Mouse (Mus musculus) limb, embryonic 14.5 days (tissue): ENCODE data around the gene Tmprss9. TPM values are rescaled to one million over a fixed set of nuclear protein-coding genes. Genes with fewer than 3 reads are reported as not detected.
A peak's percentile ranks its signal among the peaks of the same experiment; 100 is the strongest.
"Not testable (repeated sequence)": the region's sequence is repeated elsewhere in the genome, so short reads cannot be mapped to it uniquely, and the experiment has no call there.

Experiments
- ATAC-seq: fragments of 200-750 bp; cut with Nextera tagmentation; 2 replicates; pipeline ENCODE4 v1.8.0; 2017; ENCODE audit warnings: low read depth, moderate number of reproducible peaks, moderate TSS enrichment; ENCODE audit not compliant: low FRiP score
- DNase-seq: peaks from one replicate; pipeline ENCODE4 v3.0.0-alpha.2; 2015; ENCODE audit warnings: low spot score
- H3K27ac ChIP-seq: fragments of 300-500 bp; sonication (generic); replicated peaks from 2 replicates; pipeline ENCODE4 v1.5.1; 2014; ENCODE audit warnings: low read depth, mild to moderate bottlenecking, low read length, moderate library complexity, mixed read lengths
- H3K27me3 ChIP-seq: fragments of 300-500 bp; sonication (generic); 2 replicates; pipeline ENCODE4 v1.6.1; 2014; ENCODE audit warnings: low read length, mixed read lengths; ENCODE audit not compliant: control insufficient read depth, insufficient read depth
- H3K36me3 ChIP-seq: fragments of 300-500 bp; sonication (generic); 2 replicates; pipeline ENCODE4 v1.6.1; 2014; ENCODE audit warnings: mild to moderate bottlenecking, low read length, moderate library complexity, mixed read lengths; ENCODE audit not compliant: control insufficient read depth, insufficient read depth
- H3K4me1 ChIP-seq: fragments of 300-500 bp; sonication (generic); 2 replicates; pipeline ENCODE4 v1.6.1; 2014; ENCODE audit warnings: antibody characterized with exemption, low read length, mixed read lengths; ENCODE audit not compliant: control insufficient read depth, insufficient read depth
- H3K4me2 ChIP-seq: fragments of 300-500 bp; sonication (generic); replicated peaks from 2 replicates; pipeline ENCODE4 v1.6.1; 2014; ENCODE audit warnings: low read depth, mild to moderate bottlenecking, low read length, moderate library complexity; ENCODE audit not compliant: severe bottlenecking
- H3K4me3 ChIP-seq: fragments of 300-500 bp; sonication (generic); replicated peaks from 2 replicates; pipeline ENCODE4 v1.5.1; 2014; ENCODE audit warnings: low read length
- H3K9ac ChIP-seq: fragments of 300-500 bp; sonication (generic); 2 replicates; pipeline ENCODE4 v1.6.1; 2014; ENCODE audit warnings: mild to moderate bottlenecking, low read depth, low read length, moderate library complexity; ENCODE audit not compliant: severe bottlenecking
- H3K9me3 ChIP-seq: fragments of 300-500 bp; sonication (generic); 2 replicates; pipeline ENCODE4 v1.6.1; 2016; ENCODE audit warnings: low read length; ENCODE audit not compliant: control insufficient read depth
- POLR2A ChIP-seq: fragments of 200-500 bp; IDR thresholded peaks from 2 replicates; pipeline ENCODE4 v1.8.0; 2012; ENCODE audit warnings: inconsistent platforms, mild to moderate bottlenecking, moderate library complexity, borderline replicate concordance; ENCODE audit not compliant: insufficient read depth, insufficient read length; ENCODE audit errors: extremely low read depth
- WGBS: fragments of 180-500 bp; shearing (Covaris S2); extraction: QIAGEN DNeasy Blood & Tissue Kit; methylation state at CpG from one replicate; pipeline ENCODE4 v1.1.7; 2014; 5-methylcytosine and 5-hydroxymethylcytosine counted together
- polyA plus RNA-seq, 2 experiments: library from polyadenylated mRNA; depleted of rRNA in 1 of 2; stranded (reverse) in 1 of 2; unstranded in 1 of 2; fragments of >200 nt; fragmentation: Nextera tagmentation in 1 of 2; extraction: Ambion mirVana in 1 of 2; gene quantifications; 2 replicates each; pipeline versions ENCODE4 v1.2.1 to v1.2.3; 2012 to 2014

The Tmprss9 gene
- polyA plus RNA-seq, 2 experiments, result 0.04 to 0.10 TPM

GRCm38 (mm10) chr10:80824827-80825226 is 46.8 kb upstream of the Tmprss9 start:
- H3K4me3 ChIP-seq, result no peak overlapping the region
- no peaks in the 10 kb centered on the region for H3K9me3 ChIP-seq
- H3K4me2 ChIP-seq, result no peak overlapping the region
- peaks cover 9% of the 10 kb centered on the region for H3K4me1 ChIP-seq
- H3K27ac ChIP-seq, result no peak overlapping the region
- WGBS, result 86% methylated on average over 2 of the region's 2 CpGs
- TF ChIP-seq POLR2A, result no peak
- peaks cover 13% of the 10 kb centered on the region for H3K36me3 ChIP-seq
- DNase-seq (no peak), ATAC-seq (no peak)
- no peaks in the 10 kb centered on the region for H3K27me3 ChIP-seq
- H3K9ac ChIP-seq, result no peak overlapping the region

GRCm38 (mm10) chr10:80826151-80827062 is 45.2 kb upstream of the Tmprss9 start, which contains the start of gene Oaz1:
TSS of gene Oaz1 (plus strand) at chr10:80826656.
- Histone ChIP-seq H3K9ac (peak within 1 kb of the TSS; percentile 92), H3K4me3 (peak within 1 kb of the TSS; percentile 66), H3K4me1 (peaks cover 9% of the 10 kb centered on the region), H3K4me2 (peak within 1 kb of the TSS; percentile 93), H3K36me3 (peaks cover 24% of the 10 kb centered on the region), H3K27me3 (no peaks in the 10 kb centered on the region), H3K27ac (peak within 1 kb of the TSS; percentile 86), H3K9me3 (no peaks in the 10 kb centered on the region)
- under 1% methylated on average over 68 of the region's 82 CpGs for WGBS
- ATAC-seq (peak; percentile 97), DNase-seq (peak; percentile 100)
- TF ChIP-seq POLR2A, result peak; percentile 77; the same call in 1 of the 2 replicates

GRCm38 (mm10) chr10:80827063-80827869 is 44.4 kb upstream of the Tmprss9 start:
- peaks cover 24% of the 10 kb centered on the region for H3K36me3 ChIP-seq
- H3K9me3 ChIP-seq, result no peaks in the 10 kb centered on the region
- H3K4me2 ChIP-seq, result peak overlapping the region; percentile 93
- peak overlapping the region; percentile 86; the same call in 1 of the 2 replicates for H3K27ac ChIP-seq
- ATAC-seq, result no peak
- H3K9ac ChIP-seq, result peak overlapping the region; percentile 92
- 8% methylated on average over 27 of the region's 29 CpGs for WGBS
- peak overlapping the region; percentile 66 for H3K4me3 ChIP-seq
- peaks cover 9% of the 10 kb centered on the region for H3K4me1 ChIP-seq
- no peaks in the 10 kb centered on the region for H3K27me3 ChIP-seq
- TF ChIP-seq POLR2A, result no peak
- no peak for DNase-seq

- H3K4me1 ChIP-seq, result peaks cover 9% of the 10 kb centered on the region
- ATAC-seq, result no peak
- WGBS, result 73% methylated on average over 8 of the region's 10 CpGs
- peak overlapping the region; percentile 92 for H3K9ac ChIP-seq
- H3K27ac ChIP-seq, result no peak overlapping the region
- peaks cover 24% of the 10 kb centered on the region for H3K36me3 ChIP-seq
- H3K27me3 ChIP-seq, result no peaks in the 10 kb centered on the region
- H3K4me2 ChIP-seq, result peak overlapping the region; percentile 93
- DNase-seq, result no peak
- no peak for TF ChIP-seq POLR2A
- no peaks in the 10 kb centered on the region for H3K9me3 ChIP-seq
- H3K4me3 ChIP-seq, result peak overlapping the region; percentile 66
These were observed 43.7 kb upstream of the Tmprss9 start for GRCm38 (mm10) chr10:80827870-80828420.

GRCm38 (mm10) chr10:80828587-80828986 is 43.1 kb upstream of the Tmprss9 start:
- Histone ChIP-seq H3K36me3 (peaks cover 24% of the 10 kb centered on the region), H3K4me2 (peak overlapping the region; percentile 93; the same call in 1 of the 2 replicates), H3K4me3 (peak overlapping the region; percentile 66; the same call in 1 of the 2 replicates)
- not testable (repeated sequence) for H3K27ac ChIP-seq, DNase-seq, H3K27me3 ChIP-seq, H3K9ac ChIP-seq, H3K4me1 ChIP-seq, ATAC-seq, H3K9me3 ChIP-seq
- WGBS, result 81% methylated on average over 7 of the region's 9 CpGs
